In the genomic region with DNA sequence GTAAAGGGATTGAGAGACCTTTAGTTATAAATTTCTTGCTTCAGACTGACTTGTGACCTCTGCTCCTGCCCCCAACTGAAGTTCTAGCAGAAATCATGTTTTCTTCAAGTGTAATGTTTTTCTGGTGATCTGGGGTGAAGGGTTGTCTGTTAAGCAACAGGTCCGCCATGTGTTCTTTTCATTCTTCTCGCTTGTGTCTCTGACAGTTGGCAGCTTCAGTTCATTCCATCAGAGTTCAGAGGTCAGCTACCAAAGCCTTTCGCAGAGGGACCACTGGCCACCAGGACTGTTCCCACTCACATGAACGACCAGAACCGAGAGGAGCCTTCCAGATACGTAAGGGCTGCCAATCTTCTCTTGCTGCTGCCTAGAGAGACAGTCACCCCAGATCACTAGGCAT, we compare ENCODE assay signal across 16 mouse cellular contexts. TPM values are rescaled to one million over a fixed set of nuclear protein-coding genes. Genes with fewer than 3 reads are reported as not detected.
DNase-seq lines count a peak whose midpoint lies in the region; ATAC-seq and TF ChIP-seq lines count a peak whose summit lies in the region.
"Had no signal": no experiment of that assay in that cellular context is flagged by ENCODE, and none has a peak within 500 bp of the region (broad histone marks: within the 10 kb centered on the region; RNA-seq: fewer than 3 reads in every experiment).

No protein-coding gene starts in this region.

- no peak for TF ChIP-seq CTCF in liver, postnatal 0 days (IDR thresholded peaks at IDR 0.05; ENCODE audit: low read depth)

- H3K9ac ChIP-seq in liver, embryonic 12.5 days, result no peak overlapping the region
- H3K9ac ChIP-seq in liver, postnatal 0 days (replicated peaks), result no peak overlapping the region
- no peak overlapping the region for H3K9ac ChIP-seq in liver, embryonic 15.5 days
- H3K9ac ChIP-seq: neural tube, embryonic 15.5 days had no signal

- no peaks in the 10 kb centered on the region for H3K9me3 ChIP-seq in liver, embryonic 12.5 days (replicated peaks)
- H3K9me3 ChIP-seq in liver, postnatal 0 days (ENCODE audit: low read length), result no peaks in the 10 kb centered on the region
- no peaks in the 10 kb centered on the region for H3K9me3 ChIP-seq in liver, embryonic 15.5 days (replicated peaks)
- H3K9me3 ChIP-seq: heart, embryonic 10.5 days; neural tube, embryonic 15.5 days had no signal

- no peak for ATAC-seq in liver, embryonic 12.5 days
- ATAC-seq in liver, postnatal 0 days, result no peak
- no peak for ATAC-seq in liver, embryonic 15.5 days (ENCODE audit: insufficient read depth)
- ATAC-seq: forebrain, embryonic 16.5 days; midbrain, embryonic 16.5 days had no signal

- H3K27ac ChIP-seq in liver, embryonic 12.5 days, result peak overlapping the region; percentile 53; the same call in 1 of the 2 replicates
- H3K27ac ChIP-seq in liver, postnatal 0 days (ENCODE audit: low read depth), result no peak overlapping the region
- peak overlapping the region; percentile 80 for H3K27ac ChIP-seq in liver, embryonic 15.5 days (replicated peaks)
- H3K27ac ChIP-seq: heart, embryonic 10.5 days; neural tube, embryonic 15.5 days had no signal

- H3K4me1 ChIP-seq in liver, embryonic 12.5 days, result peaks cover 78% of the 10 kb centered on the region
- peaks cover 37% of the 10 kb centered on the region for H3K4me1 ChIP-seq in liver, postnatal 0 days (ENCODE audit: insufficient read depth)
- peaks cover 82% of the 10 kb centered on the region for H3K4me1 ChIP-seq in liver, embryonic 15.5 days (replicated peaks)
- H3K4me1 ChIP-seq: neural tube, embryonic 15.5 days had no signal

- H3K4me3 ChIP-seq in liver, embryonic 12.5 days, result no peak overlapping the region
- H3K4me3 ChIP-seq in liver, postnatal 0 days (ENCODE audit: low read depth, low read length), result no peak overlapping the region
- H3K4me3 ChIP-seq in liver, embryonic 15.5 days (replicated peaks), result no peak overlapping the region
- H3K4me3 ChIP-seq: heart, embryonic 10.5 days; neural tube, embryonic 15.5 days had no signal

- 90% methylated on average over 6 of the region's 6 CpGs for WGBS in liver, embryonic 12.5 days (ENCODE audit: insufficient replicate concordance)
- 86% methylated on average over 6 of the region's 6 CpGs for WGBS in liver, postnatal 0 days (ENCODE audit: insufficient replicate concordance)
- WGBS in liver, embryonic 15.5 days (ENCODE audit: insufficient replicate concordance), result 85% methylated on average over 6 of the region's 6 CpGs

- H3K4me2 ChIP-seq in liver, embryonic 12.5 days, result no peak overlapping the region
- H3K4me2 ChIP-seq in liver, postnatal 0 days (ENCODE audit: low read depth, low read length), result no peak overlapping the region
- no peak overlapping the region for H3K4me2 ChIP-seq in liver, embryonic 15.5 days
- H3K4me2 ChIP-seq: neural tube, embryonic 15.5 days had no signal

- peak; percentile 58 for DNase-seq in kidney, adult 11 months
- no peak for DNase-seq in kidney, postnatal 14 days
- DNase-seq in liver, postnatal 0 days, result no peak
- DNase-seq in lung, postnatal 4 days, result peak; percentile 16 to 58
- no peak for DNase-seq in right cerebral cortex, postnatal 4 days
- no peak for DNase-seq in embryo, embryonic 10 days (ENCODE audit: low spot score)
- DNase-seq: cerebellum, postnatal 14 days; embryo, embryonic 11 days; right cerebral cortex, postnatal 14 days had no signal

- TF ChIP-seq EP300 in liver, postnatal 0 days (IDR thresholded peaks at IDR 0.05; ENCODE audit: low read depth), result no peak

- no peaks in the 10 kb centered on the region for H3K27me3 ChIP-seq in liver, embryonic 12.5 days (replicated peaks)
- H3K27me3 ChIP-seq in liver, postnatal 0 days (ENCODE audit: insufficient read depth, low read length), result no peaks in the 10 kb centered on the region
- H3K27me3 ChIP-seq in liver, embryonic 15.5 days, result no peaks in the 10 kb centered on the region
- H3K27me3 ChIP-seq: CH12.LX; neural tube, embryonic 15.5 days had no signal

- peaks cover 71% of the 10 kb centered on the region for H3K36me3 ChIP-seq in liver, embryonic 12.5 days
- peaks cover 29% of the 10 kb centered on the region for H3K36me3 ChIP-seq in liver, postnatal 0 days (replicated peaks; ENCODE audit: insufficient read depth, low read length)
- H3K36me3 ChIP-seq in liver, embryonic 15.5 days (replicated peaks), result peaks cover 44% of the 10 kb centered on the region

RNA-seq across cellular contexts. Expression of gene 1110032A03Rik, which starts 33.2 kb away (rescaled TPM):
- polyA plus RNA-seq in liver, embryonic 12.5 days (2016; fragmentation: Nextera tagmentation; extraction: Ambion mirVana), result 14.5 and 15.1 TPM in 2 replicates
- polyA plus RNA-seq in liver, postnatal 0 days (2015; fragmentation: Nextera tagmentation; extraction: Ambion mirVana), result 34.6 and 36.2 TPM in 2 replicates
- 17.4 and 18.6 TPM in 2 replicates for polyA plus RNA-seq in liver, embryonic 15.5 days (2015; fragmentation: Nextera tagmentation; extraction: Ambion mirVana)

RNA-seq across cellular contexts. Expression of gene Alg9, which starts 33.7 kb away (rescaled TPM):
- 20.9 and 23.1 TPM in 2 replicates for polyA plus RNA-seq in liver, embryonic 12.5 days (2016; fragmentation: Nextera tagmentation; extraction: Ambion mirVana)
- 7.5 and 8.6 TPM in 2 replicates for polyA plus RNA-seq in liver, postnatal 0 days (2015; fragmentation: Nextera tagmentation; extraction: Ambion mirVana)
- 14.3 and 14.4 TPM in 2 replicates for polyA plus RNA-seq in liver, embryonic 15.5 days (2015; fragmentation: Nextera tagmentation; extraction: Ambion mirVana)

RNA-seq across cellular contexts. Expression of gene Ppp2r1b, which starts 36.6 kb away (rescaled TPM):
- polyA plus RNA-seq in liver, embryonic 12.5 days (2016; fragmentation: Nextera tagmentation; extraction: Ambion mirVana), result 131 and 137 TPM in 2 replicates
- polyA plus RNA-seq in liver, postnatal 0 days (2015; fragmentation: Nextera tagmentation; extraction: Ambion mirVana), result 18.8 and 29.0 TPM in 2 replicates
- 68.8 and 70.2 TPM in 2 replicates for polyA plus RNA-seq in liver, embryonic 15.5 days (2015; fragmentation: Nextera tagmentation; extraction: Ambion mirVana)

RNA-seq across cellular contexts. Expression of gene Fdxacb1, which starts 40.4 kb away (rescaled TPM):
- 11.5 and 13.7 TPM in 2 replicates for polyA plus RNA-seq in liver, embryonic 12.5 days (2016; fragmentation: Nextera tagmentation; extraction: Ambion mirVana)
- polyA plus RNA-seq in liver, postnatal 0 days (2015; fragmentation: Nextera tagmentation; extraction: Ambion mirVana), result 4.9 and 6.6 TPM in 2 replicates
- 8.5 and 10.3 TPM in 2 replicates for polyA plus RNA-seq in liver, embryonic 15.5 days (2015; fragmentation: Nextera tagmentation; extraction: Ambion mirVana)

RNA-seq across cellular contexts. Expression of gene Hspb2, which starts 56.3 kb away (rescaled TPM):
- polyA plus RNA-seq in liver, embryonic 12.5 days (2016; fragmentation: Nextera tagmentation; extraction: Ambion mirVana), result 0.82 and 1.2 TPM in 2 replicates
- 0.86 and 1.2 TPM in 2 replicates for polyA plus RNA-seq in liver, postnatal 0 days (2015; fragmentation: Nextera tagmentation; extraction: Ambion mirVana)
- 2.1 and 3.5 TPM in 2 replicates for polyA plus RNA-seq in liver, embryonic 15.5 days (2015; fragmentation: Nextera tagmentation; extraction: Ambion mirVana)

Comparison
In these comparisons a context has a peak if more than half of its experiments do, and no peak if none do; other contexts are left out.
1. DNase-seq: peak in kidney, adult 11 months (single experiment) and lung, postnatal 4 days (2 of 2); none in kidney, postnatal 14 days (single experiment), liver, postnatal 0 days (single experiment), right cerebral cortex, postnatal 4 days (single experiment) and embryo, embryonic 10 days (single experiment).